Mouse (Mus musculus) adrenal gland, adult 8-10 months (tissue): ENCODE data around the gene Prkd1. TPM values are rescaled to one million over a fixed set of nuclear protein-coding genes. Genes with fewer than 3 reads are reported as not detected.
"Not testable (repeated sequence)": the region's sequence is repeated elsewhere in the genome, so short reads cannot be mapped to it uniquely, and the experiment has no call there.

ENCODE experiments used
- DNase-seq: peaks from one replicate; pipeline ENCODE4 v3.0.0; 2022
- total RNA-seq, 4 experiments: library from RNA; stranded (reverse); gene quantifications; 2 replicates each; pipeline ENCODE4 v1.2.4; 2022

The Prkd1 gene
- total RNA-seq, result 10 to 100 TPM; 12.6 to 19.9 (median 16.1) TPM

- DNase-seq, result peak; percentile 69
Observed at GRCm38 (mm10) chr12:50648671-50649541, at the start of gene Prkd1. Gene Prkd1 (minus strand): TSS chr12:50649098.

DNA sequence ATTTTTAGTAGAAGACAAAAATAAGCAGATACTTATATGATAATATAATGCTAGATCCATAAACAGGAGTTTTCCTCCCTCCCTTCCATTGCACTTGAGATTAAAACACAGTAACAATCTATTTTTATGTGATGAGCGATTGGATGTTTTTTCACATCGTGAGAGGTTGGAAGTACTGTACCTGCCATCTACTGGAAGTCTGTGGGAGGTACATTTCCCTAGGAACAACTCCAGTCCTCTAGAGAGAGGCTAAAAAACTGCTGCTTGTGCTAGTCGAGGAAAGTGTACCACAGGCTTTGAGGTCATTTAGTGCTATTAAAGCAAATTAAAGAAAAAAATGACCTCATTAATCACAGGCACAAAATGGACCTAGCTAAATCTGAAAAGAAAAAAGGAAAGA, 48.6 kb upstream of the Prkd1 start:
- DNase-seq, result peak; percentile 8

GRCm38 (mm10) chr12:50648176-50648670, 675 bp downstream of the Prkd1 start:
- DNase-seq, result no peak

- no peak for DNase-seq
Observed at GRCm38 (mm10) chr12:50646857-50647256, 2.0 kb downstream of the Prkd1 start.

- no peak for DNase-seq
Observed at GRCm38 (mm10) chr12:50642671-50643070, 6.2 kb downstream of the Prkd1 start.

- no peak for DNase-seq
Observed at GRCm38 (mm10) chr12:50640171-50640570, 8.7 kb downstream of the Prkd1 start.

DNA sequence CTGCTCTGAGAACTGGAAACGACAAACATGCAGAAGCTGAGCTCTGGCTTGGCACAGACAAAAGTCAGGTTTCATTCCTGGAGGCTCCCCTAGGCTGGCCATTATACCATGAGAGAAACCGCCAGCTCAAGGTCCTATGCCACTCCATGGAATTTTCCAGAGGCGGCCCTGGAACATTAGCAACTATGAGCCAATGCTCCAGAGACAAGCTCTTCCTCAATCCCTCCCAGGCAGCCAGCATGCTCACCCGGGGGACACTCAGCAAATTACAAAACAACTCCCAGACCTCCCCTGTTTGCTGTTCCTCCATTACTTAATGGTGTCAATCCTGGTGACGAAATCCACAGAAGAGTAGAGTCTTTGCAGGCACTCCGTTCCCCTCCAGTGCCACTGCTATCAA, 14.5 kb downstream of the Prkd1 start:
- DNase-seq, result peak; percentile 76

DNA sequence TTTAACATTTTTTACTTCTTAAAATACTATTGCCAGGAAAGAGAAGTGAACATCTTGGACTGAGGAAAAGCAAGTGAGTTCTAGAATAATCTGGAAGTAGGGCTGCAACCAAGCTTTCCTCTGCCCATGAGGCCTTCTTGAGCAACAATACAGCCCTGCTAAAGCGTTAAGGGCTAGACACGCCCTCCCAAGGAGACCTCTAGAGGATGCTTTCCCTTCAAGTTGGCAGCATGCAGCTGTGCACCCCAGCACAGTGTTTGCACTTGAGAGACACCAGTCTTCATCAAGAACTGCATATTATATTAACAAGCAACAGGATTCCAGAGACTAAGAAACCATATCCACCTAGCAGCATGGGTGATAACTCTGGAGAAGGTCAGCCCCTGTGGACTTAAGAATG, 22.8 kb downstream of the Prkd1 start:
- DNase-seq, result not testable (repeated sequence)

GRCm38 (mm10) chr12:50624175-50624574, 24.7 kb downstream of the Prkd1 start:
- no peak for DNase-seq

DNA sequence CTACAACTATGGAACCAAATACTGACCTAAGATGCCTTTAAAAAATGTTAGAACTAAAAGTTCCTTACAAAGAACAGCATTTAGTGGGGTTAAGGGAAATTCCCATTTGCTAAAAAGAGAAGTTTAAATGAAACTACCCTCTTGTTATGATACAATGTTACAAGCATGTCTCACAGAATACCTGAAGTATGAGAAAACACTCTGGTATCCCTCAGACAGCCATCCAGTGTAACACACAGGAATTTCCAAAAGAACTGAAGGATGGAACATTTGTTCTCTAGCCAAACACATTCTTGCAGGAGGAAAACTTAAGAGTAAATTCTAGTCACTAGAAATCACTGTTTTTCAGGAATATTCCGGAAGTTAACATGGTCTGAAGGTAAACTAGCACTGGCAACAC, 33.0 kb downstream of the Prkd1 start:
- no peak for DNase-seq

DNA sequence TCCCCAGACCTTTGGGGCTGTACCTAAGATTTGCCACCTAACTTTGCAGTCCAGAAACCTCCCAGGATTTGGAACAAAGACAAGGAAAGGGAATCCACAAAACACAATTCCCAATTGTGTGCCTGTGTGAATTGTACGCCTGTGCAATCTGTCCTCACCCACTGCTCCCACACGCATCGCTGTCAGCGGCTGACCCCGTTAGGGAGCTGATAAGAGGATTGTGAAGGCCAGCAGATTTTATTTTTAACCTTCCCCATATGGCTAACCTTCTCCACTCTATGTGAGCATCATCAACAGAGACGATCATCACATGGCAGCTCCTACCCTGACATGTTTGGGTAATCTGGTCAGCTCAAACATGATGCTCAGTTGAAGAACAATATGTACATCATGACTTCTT, 34.6 kb downstream of the Prkd1 start:
- no peak for DNase-seq

DNA sequence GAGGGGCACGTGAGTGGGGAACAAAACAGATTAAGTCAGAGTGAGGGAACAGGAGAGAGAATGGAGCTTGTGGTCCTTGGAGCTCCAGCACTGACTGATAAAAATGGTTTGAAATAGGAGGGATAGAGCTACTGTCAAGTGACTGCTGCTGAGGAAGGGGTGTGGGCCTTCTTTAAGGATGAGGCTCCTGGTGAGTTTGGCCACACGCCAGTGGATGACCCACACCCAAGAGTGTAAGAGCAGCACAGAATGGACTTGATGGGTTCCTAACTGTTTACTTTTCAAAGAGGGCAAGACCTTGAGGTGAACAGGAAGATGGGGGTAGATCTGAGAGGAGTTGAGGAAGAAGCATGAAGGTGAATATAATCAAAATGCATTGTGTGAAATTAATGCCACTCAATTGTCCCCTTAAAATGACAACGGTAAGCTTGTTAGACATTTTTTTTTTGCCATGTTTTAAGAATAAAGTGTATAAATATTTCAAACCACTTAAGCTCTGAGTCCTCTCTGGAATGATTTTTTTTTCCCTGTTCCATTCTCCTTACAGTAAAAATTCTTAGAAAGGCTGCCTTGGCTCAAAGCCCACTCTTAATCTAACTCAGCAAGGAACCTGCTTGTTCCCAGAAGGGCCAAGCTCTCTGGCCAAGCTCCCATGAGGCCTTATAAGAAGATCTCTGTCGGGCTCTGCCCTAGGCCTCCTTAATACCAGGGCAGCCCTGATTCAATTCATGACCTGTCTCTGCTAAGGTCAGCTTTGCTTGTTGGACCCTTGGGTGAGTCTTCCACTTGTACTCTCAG, 42.0 kb downstream of the Prkd1 start:
- no peak for DNase-seq

- no peak for DNase-seq
Observed at GRCm38 (mm10) chr12:50599370-50599769, 49.5 kb downstream of the Prkd1 start.

DNA sequence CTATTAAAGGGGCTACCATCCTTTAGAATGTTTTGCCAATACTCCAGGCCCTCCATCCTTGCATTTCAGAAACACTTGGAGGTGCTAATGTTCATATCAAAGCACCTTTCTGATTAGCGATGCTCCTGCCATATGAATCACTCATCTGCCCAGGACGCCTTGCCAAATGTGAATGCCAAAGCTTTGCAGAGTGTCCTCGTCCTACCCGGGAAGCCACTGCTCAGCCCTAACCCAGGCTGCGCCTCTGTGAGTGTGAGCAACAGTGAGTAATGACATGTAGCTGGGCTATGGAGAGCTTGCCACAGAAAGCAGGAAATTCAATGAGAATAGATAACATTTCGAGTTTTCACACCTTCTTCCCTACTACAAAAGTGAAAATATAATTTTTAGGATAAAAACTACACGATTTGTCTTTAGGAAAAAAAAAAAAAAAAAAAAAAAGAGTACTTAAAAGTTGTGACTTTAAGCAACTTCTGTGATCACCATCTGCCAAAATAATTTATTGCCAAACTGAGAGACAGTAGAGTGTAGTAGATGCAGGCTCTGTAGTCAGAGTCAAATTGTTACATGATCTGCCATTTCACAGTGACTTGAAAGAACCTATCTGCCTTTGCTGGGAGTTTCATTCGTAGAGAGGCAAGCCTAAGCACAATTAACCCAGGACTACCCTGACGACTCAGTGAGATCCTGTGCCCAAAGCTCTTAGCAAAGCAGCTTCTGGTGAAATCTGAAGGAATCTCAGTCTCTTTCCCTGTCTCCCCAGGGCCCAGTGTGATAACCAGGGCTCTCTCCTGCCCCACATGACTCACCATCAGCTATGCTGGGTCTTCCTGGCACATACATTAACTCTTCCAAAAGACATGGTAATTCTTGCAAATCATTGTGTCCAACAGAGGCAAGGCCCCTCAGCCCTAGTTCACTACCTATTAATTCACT, 50.6 kb downstream of the Prkd1 start:
- peak; percentile 54 for DNase-seq

- DNase-seq, result no peak
Observed at GRCm38 (mm10) chr12:50597467-50597866, 51.4 kb downstream of the Prkd1 start.

DNA sequence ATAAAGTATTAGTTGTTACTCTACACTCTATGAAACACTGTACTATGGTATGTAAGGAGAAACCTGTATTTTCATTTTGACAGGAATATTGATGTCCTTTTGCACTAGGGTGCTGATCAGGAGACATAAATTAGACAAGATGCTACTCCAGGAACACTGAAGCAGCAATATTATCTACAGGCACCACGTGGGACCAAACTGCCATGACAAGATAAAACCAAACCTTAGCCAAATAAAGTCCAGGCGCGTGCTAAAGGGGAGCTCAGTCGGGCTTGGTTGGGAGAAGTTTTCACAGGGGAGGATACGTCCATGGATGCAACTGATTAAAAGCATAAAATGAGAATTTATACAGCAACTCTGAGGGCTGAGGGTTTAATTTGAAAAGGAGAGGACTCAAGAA, 53.1 kb downstream of the Prkd1 start:
- no peak for DNase-seq

GRCm38 (mm10) chr12:50594506-50594905, 54.4 kb downstream of the Prkd1 start:
- DNase-seq, result no peak

- no peak for DNase-seq
Observed at GRCm38 (mm10) chr12:50593481-50593880, 55.4 kb downstream of the Prkd1 start.

GRCm38 (mm10) chr12:50588137-50588761, 60.6 kb downstream of the Prkd1 start:
- DNase-seq, result no peak

DNA sequence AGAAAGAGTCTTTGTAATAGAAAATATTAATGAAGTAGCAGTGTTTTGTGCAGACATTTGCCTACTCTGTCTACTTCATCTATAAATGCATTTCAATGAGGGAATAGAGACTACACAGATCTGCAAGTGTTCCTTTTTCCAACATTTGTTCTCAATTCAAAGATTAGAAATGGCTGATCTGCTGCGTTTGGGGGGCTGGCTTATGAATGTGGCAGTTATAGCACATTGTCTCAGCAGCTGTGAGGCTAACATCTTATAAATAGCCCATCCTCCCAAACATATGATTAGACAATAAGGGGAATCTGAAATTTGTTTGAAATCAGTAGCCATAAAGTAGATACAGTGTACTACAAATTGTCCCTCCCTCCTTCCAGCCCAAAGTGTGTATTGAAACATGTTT, 83.7 kb downstream of the Prkd1 start:
- DNase-seq, result no peak

GRCm38 (mm10) chr12:50560536-50560935, 88.4 kb downstream of the Prkd1 start:
- no peak for DNase-seq

DNA sequence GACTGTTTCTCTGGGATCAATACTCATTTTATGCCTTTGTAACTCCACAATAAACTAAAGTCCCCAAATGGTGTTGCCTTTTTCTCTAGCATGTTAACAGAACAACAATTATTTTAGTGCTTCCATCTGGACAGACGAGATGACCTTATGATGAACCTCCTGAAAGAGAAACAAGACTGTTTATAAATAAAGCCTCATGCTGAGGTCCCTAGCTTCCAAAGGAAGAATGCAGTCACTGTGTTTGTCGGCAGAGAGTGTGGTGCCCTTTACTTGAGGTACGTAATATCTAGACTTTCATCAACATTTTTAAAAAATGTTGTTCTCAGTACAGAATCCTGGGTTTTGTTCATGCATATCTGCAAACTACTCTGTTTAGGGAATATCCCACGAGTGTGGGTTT, 90.7 kb downstream of the Prkd1 start:
- no peak for DNase-seq
